Mouse (Mus musculus) hindbrain, postnatal 0 days (tissue): ENCODE measurements around the gene Ttc12. TPM values are rescaled to one million over a fixed set of nuclear protein-coding genes. Genes with fewer than 3 reads are reported as not detected.

Experiments used
- ATAC-seq: fragments of 200-750 bp; cut with Nextera tagmentation; 2 replicates; pipeline ENCODE4 v1.8.0; 2017; ENCODE audit warnings: mild to moderate bottlenecking, moderate TSS enrichment, moderate library complexity
- DNase-seq: peaks from one replicate; pipeline ENCODE4 v3.0.0-alpha.2; 2015; ENCODE audit warnings: low spot score
- H3K27ac ChIP-seq: fragments of 300-500 bp; sonication (generic); 2 replicates; pipeline ENCODE4 v1.5.1; 2014; ENCODE audit warnings: mild to moderate bottlenecking
- H3K27me3 ChIP-seq: fragments of 300-500 bp; sonication (generic); 2 replicates; pipeline ENCODE4 v1.6.1; 2014; ENCODE audit warnings: low read length, mixed read lengths; ENCODE audit not compliant: insufficient read depth
- H3K36me3 ChIP-seq: fragments of 300-500 bp; sonication (generic); 2 replicates; pipeline ENCODE4 v1.6.1; 2014; ENCODE audit warnings: low read length, mixed read lengths; ENCODE audit not compliant: insufficient read depth
- H3K4me1 ChIP-seq: fragments of 300-500 bp; sonication (generic); 2 replicates; pipeline ENCODE4 v1.6.1; 2014; ENCODE audit warnings: antibody characterized with exemption, low read length, mixed read lengths; ENCODE audit not compliant: insufficient read depth
- H3K4me2 ChIP-seq: fragments of 300-500 bp; sonication (generic); 2 replicates; pipeline ENCODE4 v1.6.1; 2014; ENCODE audit warnings: low read depth, mild to moderate bottlenecking, low read length, moderate library complexity, mixed read lengths
- H3K4me3 ChIP-seq: fragments of 300-500 bp; sonication (generic); 2 replicates; pipeline ENCODE4 v1.5.1; 2014; ENCODE audit warnings: low read length
- H3K9ac ChIP-seq: fragments of 300-500 bp; sonication (generic); replicated peaks from 2 replicates; pipeline ENCODE4 v1.6.1; 2014; ENCODE audit warnings: mild to moderate bottlenecking, low read length, moderate library complexity, mixed read lengths
- H3K9me3 ChIP-seq: fragments of 300-500 bp; sonication (generic); 2 replicates; pipeline ENCODE4 v1.6.1; 2016; ENCODE audit warnings: low read length, mixed read lengths
- CTCF ChIP-seq: IDR thresholded peaks from 2 replicates; pipeline ENCODE4 v1.5.1; 2016; ENCODE audit warnings: antibody characterized with exemption, control low read depth, low read depth
- WGBS: fragments of 180-500 bp; shearing (Covaris S2); extraction: QIAGEN DNeasy Blood & Tissue Kit; methylation state at CpG from one replicate; pipeline ENCODE4 v1.1.7; 2014; 5-methylcytosine and 5-hydroxymethylcytosine counted together
- polyA plus RNA-seq: library from polyadenylated mRNA; unstranded; fragments of >200 nt; fragmentation: Nextera tagmentation; extraction: Ambion mirVana; gene quantifications from 2 replicates; pipeline ENCODE4 v1.2.1, GENCODE M21; 2015
- total RNA-seq: library from RNA; depleted of rRNA; stranded (reverse); fragments of >200 nt; gene quantifications from 2 replicates; pipeline ENCODE4 v1.2.3, GENCODE M21; 2014

Gene Ttc12
- total and polyA plus RNA-seq, 2 experiments from 2014 or later, result 1.0 to 2.0 TPM

DNA sequence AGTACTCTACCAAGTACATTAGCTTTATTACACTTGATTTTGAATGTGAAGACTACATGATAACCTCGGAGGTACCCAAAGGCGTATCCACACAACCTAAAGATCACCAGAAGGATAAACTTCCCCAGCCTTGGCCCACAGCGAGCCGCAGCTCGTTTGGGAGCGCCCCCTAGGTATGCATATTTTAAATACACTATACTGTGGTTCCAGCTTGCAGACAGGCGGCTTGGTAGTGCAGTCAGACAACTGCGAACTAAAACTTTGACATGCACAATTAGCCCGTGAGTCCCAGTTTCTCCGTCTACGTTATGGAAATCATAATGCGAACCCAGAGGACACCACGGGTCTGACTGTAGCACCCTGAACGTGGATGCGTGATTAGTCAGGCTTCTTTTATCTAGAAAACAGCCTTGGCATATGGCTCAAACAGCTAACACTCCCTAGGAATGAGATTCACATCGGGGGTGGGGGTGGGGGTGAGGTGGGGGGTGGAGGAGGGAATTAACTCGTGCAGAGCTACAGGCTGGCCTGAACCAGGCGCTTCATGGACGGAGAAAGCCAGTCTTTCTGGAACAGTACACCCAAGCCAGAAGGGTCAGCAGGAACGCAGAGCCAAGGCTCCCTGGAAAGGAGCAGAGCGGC lies 654 bp downstream of the Ttc12 start:
- H3K27me3 ChIP-seq, result no peaks in the 10 kb centered on the region
- H3K9me3 ChIP-seq, result no peaks in the 10 kb centered on the region
- peak overlapping the region; percentile 41; the same call in 1 of the 2 replicates for H3K9ac ChIP-seq
- no peaks in the 10 kb centered on the region for H3K36me3 ChIP-seq
- peak; percentile 78 for DNase-seq
- H3K4me2 ChIP-seq, result peak overlapping the region; percentile 76
- peak overlapping the region; percentile 46 for H3K4me3 ChIP-seq
- WGBS, result 3% methylated on average over 21 of the region's 21 CpGs
- no peak overlapping the region for H3K27ac ChIP-seq
- ATAC-seq, result peak; percentile 69
- TF ChIP-seq CTCF, result peak; percentile 76
- H3K4me1 ChIP-seq, result no peaks in the 10 kb centered on the region

DNA sequence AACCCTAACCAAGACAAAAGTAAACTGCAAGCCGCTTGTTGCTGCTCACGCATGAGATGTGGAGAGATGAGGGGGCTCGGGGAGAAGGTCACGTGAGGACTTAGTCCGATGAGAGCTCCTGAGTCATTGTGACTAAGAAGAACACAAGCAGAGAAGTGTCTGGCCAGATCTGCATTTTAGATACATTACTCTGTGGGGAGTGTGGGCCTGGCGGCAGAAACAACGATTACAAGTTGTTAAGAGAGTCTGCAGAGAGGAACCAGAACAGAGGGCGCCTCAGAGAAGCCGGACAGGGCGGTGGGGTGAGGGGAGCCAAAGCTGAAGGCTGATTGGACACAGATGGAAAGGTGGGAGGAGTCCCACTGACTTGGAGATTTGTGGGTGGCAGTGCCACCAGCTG lies 2.7 kb downstream of the Ttc12 start:
- Histone ChIP-seq H3K9me3 (no peaks in the 10 kb centered on the region), H3K4me2 (no peak overlapping the region)
- WGBS, result 37% methylated on average over 10 of the region's 10 CpGs

DNA sequence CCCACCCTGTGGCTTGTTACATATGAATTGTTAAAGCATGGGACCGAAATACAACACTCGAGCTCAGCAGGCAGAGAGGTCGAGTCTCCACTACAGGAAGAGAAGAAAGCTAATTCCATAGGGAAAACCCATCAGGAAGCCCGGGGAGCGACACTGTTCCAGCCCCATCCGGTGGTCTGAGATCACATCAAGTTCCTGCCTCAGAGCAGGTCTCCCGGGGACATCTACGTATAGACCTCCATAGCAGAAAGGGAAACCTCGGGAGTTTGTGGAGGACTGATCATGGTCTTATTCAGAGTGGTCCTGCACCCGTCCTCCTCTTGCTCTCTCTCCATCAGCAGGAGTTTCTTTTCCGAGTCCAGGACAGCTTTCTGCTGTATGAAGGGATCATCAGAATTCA lies 13.9 kb downstream of the Ttc12 start:
- no peak overlapping the region for H3K4me2 ChIP-seq
- ATAC-seq (no peak), DNase-seq (no peak)
- WGBS, result 75% methylated on average over 11 of the region's 11 CpGs
- TF ChIP-seq CTCF, result no peak
- H3K27me3 ChIP-seq, result no peaks in the 10 kb centered on the region
- no peaks in the 10 kb centered on the region for H3K9me3 ChIP-seq
- no peak overlapping the region for H3K27ac ChIP-seq
- H3K36me3 ChIP-seq, result no peaks in the 10 kb centered on the region
- H3K9ac ChIP-seq, result no peak overlapping the region
- no peak overlapping the region for H3K4me3 ChIP-seq
- no peaks in the 10 kb centered on the region for H3K4me1 ChIP-seq

More for the DNA sequence above, 2.7 kb downstream of the Ttc12 start:
- ATAC-seq (no peak), DNase-seq (no peak)
- no peaks in the 10 kb centered on the region for H3K4me1 ChIP-seq
- no peak overlapping the region for H3K4me3 ChIP-seq
- no peak for TF ChIP-seq CTCF
- no peak overlapping the region for H3K9ac ChIP-seq
- no peaks in the 10 kb centered on the region for H3K36me3 ChIP-seq
- H3K27ac ChIP-seq, result no peak overlapping the region
- no peaks in the 10 kb centered on the region for H3K27me3 ChIP-seq

GRCm38 (mm10) chr9:49470946-49471345 lies 15.1 kb downstream of the Ttc12 start:
- peak; percentile 23 for DNase-seq
- Histone ChIP-seq H3K36me3 (no peaks in the 10 kb centered on the region), H3K9ac (no peak overlapping the region), H3K4me3 (no peak overlapping the region), H3K9me3 (no peaks in the 10 kb centered on the region), H3K4me1 (no peaks in the 10 kb centered on the region), H3K4me2 (no peak overlapping the region), H3K27ac (no peak overlapping the region), H3K27me3 (no peaks in the 10 kb centered on the region)
- no peak for TF ChIP-seq CTCF
- 54% methylated on average over 6 of the region's 6 CpGs for WGBS
- no peak for ATAC-seq

DNA sequence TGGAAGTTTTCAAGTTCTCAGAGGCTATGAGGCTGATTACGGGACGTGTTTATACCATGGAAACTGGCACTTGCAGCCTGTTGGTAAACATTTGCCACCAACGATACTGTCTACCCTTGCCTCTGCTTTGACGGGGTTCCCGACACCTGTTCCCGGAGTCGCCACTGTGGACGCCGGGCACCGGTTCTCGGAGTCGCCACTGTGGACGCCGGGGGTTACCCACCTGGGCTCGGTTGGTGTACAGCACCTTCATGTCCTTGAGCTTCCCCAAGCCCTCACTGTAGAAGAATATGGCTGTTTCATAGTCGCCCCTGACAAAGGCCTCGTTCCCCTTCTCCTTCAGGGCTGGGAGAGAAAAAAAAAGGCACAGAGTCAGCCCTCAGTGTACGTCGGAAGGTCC lies 16.0 kb downstream of the Ttc12 start:
- Histone ChIP-seq H3K9ac (no peak overlapping the region), H3K9me3 (no peaks in the 10 kb centered on the region), H3K36me3 (no peaks in the 10 kb centered on the region), H3K4me2 (no peak overlapping the region), H3K4me1 (no peaks in the 10 kb centered on the region), H3K27ac (no peak overlapping the region), H3K4me3 (no peak overlapping the region), H3K27me3 (no peaks in the 10 kb centered on the region)
- DNase-seq (no peak), ATAC-seq (no peak)
- 93% methylated on average over 19 of the region's 19 CpGs for WGBS
- TF ChIP-seq CTCF, result no peak

DNA sequence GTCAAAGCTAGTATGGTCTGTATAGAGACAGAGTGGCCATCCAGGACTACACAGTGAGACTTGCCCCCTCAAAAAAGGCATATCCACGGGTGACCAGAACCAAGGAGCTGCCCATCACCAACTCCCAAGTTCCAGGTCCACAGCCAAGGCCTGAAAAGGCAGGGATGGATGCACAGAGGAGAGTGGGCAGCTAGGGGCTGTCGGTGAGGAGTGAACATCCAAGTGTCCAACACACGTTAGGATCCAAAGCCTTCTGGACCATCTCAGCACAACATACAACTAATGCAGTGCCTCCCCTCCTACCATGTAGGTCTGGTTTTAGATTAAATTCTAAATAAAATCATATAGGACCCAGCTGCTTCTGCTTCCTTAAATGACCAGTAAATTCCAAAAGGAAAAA lies 29.9 kb downstream of the Ttc12 start:
- Histone ChIP-seq H3K4me1 (no peaks in the 10 kb centered on the region), H3K4me3 (no peak overlapping the region), H3K4me2 (no peak overlapping the region), H3K9ac (no peak overlapping the region), H3K9me3 (no peaks in the 10 kb centered on the region), H3K27me3 (no peaks in the 10 kb centered on the region), H3K36me3 (no peaks in the 10 kb centered on the region), H3K27ac (no peak overlapping the region)
- ATAC-seq (no peak), DNase-seq (no peak)
- no peak for TF ChIP-seq CTCF
- 88% methylated on average over 3 of the region's 3 CpGs for WGBS

- Histone ChIP-seq H3K27ac (no peak overlapping the region), H3K27me3 (no peaks in the 10 kb centered on the region), H3K4me2 (no peak overlapping the region), H3K36me3 (no peaks in the 10 kb centered on the region), H3K4me3 (no peak overlapping the region), H3K9ac (no peak overlapping the region), H3K9me3 (no peaks in the 10 kb centered on the region), H3K4me1 (no peaks in the 10 kb centered on the region)
- ATAC-seq, result no peak
- 97% methylated on average over 1 of the region's 1 CpGs for WGBS
- no peak for DNase-seq
- no peak for TF ChIP-seq CTCF
Observed at GRCm38 (mm10) chr9:49452396-49452795, 33.6 kb downstream of the Ttc12 start.
